Mouse (Mus musculus): ENCODE data around the gene Msmo1.

Gene Msmo1

GRCm38 (mm10) chr8:64733271-64733943, at the start of gene Msmo1:
Gene Msmo1 (minus strand): TSS chr8:64733792.
- peak; percentile 100 for DNase-seq (ENCODE audit: low read depth, low spot score)

DNA sequence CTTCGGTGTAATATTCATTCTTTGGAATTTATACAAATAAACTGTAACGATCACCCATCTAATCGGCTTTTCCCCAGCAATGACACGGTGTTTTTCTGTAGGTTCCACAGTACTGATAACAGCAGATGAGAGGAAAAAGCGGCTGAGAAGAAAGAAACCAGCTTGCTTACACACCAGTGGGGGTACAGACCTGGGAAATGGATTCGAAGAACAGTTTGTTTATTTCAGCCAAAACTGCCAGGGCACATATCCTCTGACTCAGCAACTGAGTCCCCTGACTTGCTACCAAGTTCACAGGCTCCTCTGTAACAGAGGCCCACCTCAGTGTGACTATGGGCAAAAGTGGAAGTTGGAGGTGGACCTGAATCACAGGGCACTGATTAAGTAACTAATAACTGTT, 48.4 kb upstream of the Msmo1 start:
- no peak for DNase-seq (ENCODE audit: low read depth, low spot score)

DNA sequence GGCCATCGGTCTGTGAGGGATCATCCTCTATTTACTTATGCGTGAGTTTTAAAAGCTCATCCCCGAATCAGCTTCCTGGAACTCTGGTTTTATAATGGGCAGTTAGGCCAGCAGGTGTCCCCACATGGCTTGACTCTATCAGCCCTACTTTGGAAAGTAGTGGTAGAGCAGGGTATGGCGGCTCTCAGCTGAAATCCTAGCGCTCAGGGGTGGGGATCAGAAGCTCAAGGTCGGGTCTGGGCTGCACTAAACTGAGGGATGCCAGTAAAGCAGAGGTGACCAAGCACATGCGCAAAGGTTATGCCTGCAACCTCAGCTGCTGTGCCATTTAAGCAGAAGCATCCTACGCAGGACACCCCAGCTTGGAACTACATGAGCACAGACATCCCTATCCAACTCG, 44.3 kb upstream of the Msmo1 start:
- no peak for DNase-seq (ENCODE audit: low read depth, low spot score)

- DNase-seq (ENCODE audit: low read depth, low spot score) = no peak
Observed at GRCm38 (mm10) chr8:64774136-64774535, 40.5 kb upstream of the Msmo1 start.

DNA sequence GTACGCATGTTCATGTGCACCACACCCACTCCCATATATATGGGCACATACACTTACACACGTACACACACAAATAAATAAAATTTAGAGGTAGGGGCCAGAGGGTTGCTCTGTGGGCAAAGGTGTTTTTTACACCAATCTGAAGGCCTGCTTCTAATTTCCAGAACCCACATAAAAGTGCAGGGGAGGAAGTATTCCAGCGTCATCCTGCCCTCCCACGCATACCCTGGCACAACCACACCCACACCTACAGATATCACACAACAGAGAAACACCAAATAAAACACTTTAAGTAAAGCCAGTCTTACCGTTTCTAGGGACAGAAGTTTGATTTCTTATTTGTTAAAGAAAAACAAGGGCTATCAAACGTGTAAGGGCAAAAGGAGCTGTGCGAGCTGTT, 37.2 kb upstream of the Msmo1 start:
- DNase-seq (ENCODE audit: low read depth, low spot score) = no peak

GRCm38 (mm10) chr8:64769586-64769985, 36.0 kb upstream of the Msmo1 start:
- DNase-seq (ENCODE audit: low read depth, low spot score) = no peak

- no peak for DNase-seq (ENCODE audit: low read depth, low spot score)
Observed at GRCm38 (mm10) chr8:64768645-64769044, 35.1 kb upstream of the Msmo1 start.

DNA sequence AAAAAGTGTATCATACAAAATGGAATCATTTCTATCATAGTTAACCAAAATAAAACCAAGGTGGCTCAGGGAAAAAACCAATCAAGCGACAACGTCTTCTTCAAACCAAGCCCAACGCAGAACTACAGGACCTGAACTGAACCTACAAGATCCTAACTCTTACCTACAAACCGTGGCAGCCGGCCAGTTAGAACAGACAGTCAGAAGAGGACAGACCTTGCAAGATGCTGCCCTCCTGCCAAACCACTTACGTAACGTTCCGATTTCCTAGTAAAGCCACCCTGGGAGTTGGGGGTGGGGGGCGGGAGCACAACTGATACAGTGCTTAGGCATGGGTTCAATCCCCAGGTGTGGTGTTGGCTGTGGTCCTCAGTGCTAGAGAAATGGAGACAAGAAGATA, 33.5 kb upstream of the Msmo1 start:
- peak; percentile 49 for DNase-seq (ENCODE audit: low read depth, low spot score)

DNA sequence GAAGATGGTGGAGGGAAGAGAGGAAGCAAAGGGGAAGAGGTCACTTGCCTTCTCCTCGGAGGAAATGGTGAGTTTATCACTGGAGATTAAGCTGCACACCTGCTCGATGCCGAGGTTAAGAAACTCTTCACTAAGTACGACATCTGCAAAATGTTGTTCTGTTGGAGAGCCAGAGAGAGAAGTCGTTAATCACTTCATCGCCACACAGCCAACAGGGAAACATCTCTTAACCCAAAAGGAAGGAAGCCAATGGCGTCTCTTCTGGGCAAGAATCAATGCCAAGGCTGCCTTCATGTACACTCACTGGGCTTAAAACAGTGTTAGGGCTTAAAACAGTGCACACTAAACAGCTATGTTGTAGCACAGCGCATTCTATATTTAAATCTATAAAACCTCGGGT, 30.5 kb upstream of the Msmo1 start:
- no peak for DNase-seq (ENCODE audit: low read depth, low spot score)

DNA sequence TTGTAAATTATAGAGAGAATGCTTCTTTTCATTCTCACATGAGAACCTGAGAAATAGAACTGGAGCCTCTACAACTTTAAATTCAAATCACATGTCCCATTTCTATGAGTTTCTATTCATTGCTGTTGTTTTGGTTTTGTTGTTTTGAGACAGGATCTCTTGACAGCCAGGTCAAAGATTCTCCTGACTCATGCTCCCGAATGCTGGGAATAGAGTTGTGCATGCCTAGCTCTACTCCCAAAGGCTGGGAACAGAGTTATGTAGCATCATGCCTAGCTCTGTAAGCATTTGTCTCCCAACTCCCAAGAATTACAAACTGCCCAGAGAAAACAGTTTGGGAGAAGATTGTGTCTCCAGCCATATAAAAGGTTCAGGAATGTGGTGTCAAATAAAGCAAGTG, 29.2 kb upstream of the Msmo1 start:
- DNase-seq (ENCODE audit: low read depth, low spot score) = no peak

- DNase-seq (ENCODE audit: low read depth, low spot score) = peak; percentile 82
Observed at GRCm38 (mm10) chr8:64761430-64761829, 27.8 kb upstream of the Msmo1 start.

- no peak for DNase-seq (ENCODE audit: low read depth, low spot score)
Observed at GRCm38 (mm10) chr8:64757956-64758355, 24.4 kb upstream of the Msmo1 start.

GRCm38 (mm10) chr8:64746215-64747058, 12.8 kb upstream of the Msmo1 start:
- DNase-seq (ENCODE audit: low read depth, low spot score) = no peak

- DNase-seq (ENCODE audit: low read depth, low spot score) = no peak
Observed at GRCm38 (mm10) chr8:64740547-64741211, 7.1 kb upstream of the Msmo1 start.

DNA sequence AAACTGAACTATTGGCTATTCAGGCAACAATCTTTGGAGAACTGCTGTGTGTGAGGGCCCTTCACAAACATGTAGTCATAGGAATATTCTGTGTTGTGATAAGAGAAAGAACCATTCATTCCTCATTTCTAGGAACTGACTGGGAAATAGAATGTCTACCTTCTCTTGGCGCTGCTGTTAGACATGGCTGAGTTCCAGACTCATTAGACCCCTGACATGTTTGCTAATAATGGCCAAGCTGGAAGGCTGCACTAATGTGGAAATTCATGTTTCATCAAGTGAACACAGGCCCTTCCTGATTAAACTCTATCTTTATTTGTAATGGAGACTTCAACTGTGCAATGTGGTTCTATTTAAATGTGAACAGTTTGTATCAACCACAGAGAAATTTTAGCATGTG, 5.3 kb upstream of the Msmo1 start:
- no peak for DNase-seq (ENCODE audit: low read depth, low spot score)

DNA sequence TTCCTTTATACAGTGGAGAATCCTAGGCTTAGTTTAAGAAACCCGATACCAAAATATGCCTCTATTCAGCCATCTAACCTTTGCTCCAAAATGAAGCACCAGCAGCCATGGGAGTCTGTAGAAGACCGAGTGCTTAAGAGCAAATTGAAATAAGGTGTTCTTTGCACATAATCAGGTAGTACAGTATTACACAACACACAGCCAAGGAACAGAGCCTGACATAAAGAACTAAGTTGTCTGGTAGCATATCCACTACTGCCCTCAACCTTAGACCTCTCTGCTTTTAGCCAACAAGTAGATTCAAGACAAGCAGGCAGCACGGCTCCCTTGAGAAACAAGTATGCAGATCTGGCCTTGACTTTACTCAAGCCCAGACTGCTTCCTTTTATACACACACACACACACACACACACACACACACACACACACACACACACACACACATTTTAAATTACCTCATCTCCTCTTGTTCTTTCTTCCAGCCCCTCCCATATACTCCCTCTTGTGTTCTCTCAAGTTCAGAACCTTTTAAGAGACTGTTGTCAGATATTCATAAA, 3.3 kb upstream of the Msmo1 start:
- DNase-seq (ENCODE audit: low read depth, low spot score) = no peak

- no peak for DNase-seq (ENCODE audit: low read depth, low spot score)
Observed at GRCm38 (mm10) chr8:64735161-64735560, 1.6 kb upstream of the Msmo1 start.

GRCm38 (mm10) chr8:64732596-64732995, 996 bp downstream of the Msmo1 start:
- DNase-seq (ENCODE audit: low read depth, low spot score) = no peak

DNA sequence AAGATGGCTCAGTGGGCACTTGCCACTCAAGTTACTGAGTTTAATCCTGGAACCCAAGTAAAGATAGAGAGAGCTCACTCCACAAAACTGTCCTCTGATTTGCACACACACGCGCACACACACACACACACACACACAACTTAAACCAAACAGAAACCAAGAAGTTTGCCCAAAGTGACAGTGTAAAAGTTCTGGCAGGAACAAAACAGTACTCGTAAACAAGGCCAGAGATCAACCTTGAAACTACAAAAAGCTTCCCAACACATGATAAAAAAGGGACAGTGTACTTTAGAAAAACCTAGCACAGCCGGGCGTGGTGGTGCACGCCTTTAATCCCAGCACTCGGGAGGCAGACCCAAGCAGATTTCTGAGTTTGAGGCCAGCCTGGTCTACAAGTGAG, 5.4 kb downstream of the Msmo1 start:
- DNase-seq (ENCODE audit: low read depth, low spot score) = no peak

DNA sequence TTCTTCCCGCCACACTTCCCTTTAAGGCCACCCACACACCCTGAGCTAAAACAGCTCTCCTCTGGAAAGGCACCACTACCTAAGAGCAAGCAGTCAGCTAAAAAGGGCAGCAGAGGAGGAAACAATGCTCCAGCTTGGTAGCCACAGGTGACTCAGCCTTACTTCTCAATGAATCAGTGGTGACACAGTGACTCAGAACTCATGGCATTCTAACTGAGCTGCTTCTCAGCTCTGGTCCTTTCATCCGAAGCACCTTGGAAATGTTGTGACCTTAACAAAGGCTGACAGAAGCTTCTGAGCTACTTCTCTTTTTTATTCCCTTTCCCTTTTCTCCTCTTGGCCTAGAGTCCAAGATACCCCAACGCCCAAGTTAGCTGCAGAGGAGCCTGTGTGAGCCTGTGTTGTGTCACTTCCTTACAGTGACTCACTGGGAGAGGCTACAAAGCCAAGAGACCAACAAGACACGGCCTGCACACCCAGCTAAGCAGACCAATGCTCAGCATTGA, 7.3 kb downstream of the Msmo1 start:
- DNase-seq (ENCODE audit: low read depth, low spot score) = peak; percentile 86

DNA sequence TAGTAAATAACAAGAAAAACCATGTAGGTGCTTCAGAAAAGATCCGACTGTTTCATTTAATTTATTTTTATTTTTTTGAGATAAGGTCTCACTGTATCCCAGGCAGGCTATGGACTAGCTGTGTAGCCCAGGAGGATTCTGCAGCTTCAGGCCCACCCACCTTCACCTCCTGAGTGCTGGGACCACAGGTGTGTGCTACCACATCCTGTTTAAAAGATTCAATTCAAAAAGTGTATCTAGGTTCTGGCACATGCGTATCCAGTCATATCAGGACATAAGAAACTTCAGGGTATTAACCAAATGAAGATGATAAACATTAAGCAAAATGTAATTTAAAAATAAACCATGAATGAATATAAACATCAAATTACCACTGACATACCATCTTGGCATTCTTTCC, 10.4 kb downstream of the Msmo1 start:
- DNase-seq (ENCODE audit: low read depth, low spot score) = no peak

DNA sequence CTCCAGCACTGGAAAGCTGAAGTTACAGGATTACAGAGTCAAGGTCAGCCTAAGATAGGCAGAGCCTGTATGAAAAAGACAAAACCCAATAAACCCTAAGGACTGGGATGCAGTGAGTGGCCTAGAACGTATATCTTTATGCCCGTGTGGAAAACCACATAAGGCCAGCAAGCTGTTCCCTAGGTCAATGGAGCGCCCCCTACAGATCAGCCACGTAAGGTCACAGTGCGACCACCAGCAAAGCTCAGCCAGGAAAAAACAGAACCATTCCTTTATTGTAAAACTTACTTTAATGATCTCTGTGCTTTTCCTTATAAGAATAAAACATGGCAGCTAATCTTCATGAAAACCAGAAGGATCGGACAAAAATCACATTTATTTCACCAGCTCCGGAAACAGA, 15.7 kb downstream of the Msmo1 start:
- DNase-seq (ENCODE audit: low read depth, low spot score) = no peak

Data from brain, adult 2 months (tissue).